Mouse (Mus musculus) liver, embryonic 16.5 days (tissue): ENCODE data around the gene Wwc2. TPM values are rescaled to one million over a fixed set of nuclear protein-coding genes. Genes with fewer than 3 reads are reported as not detected.

Experiments
- ATAC-seq: fragments of 200-750 bp; cut with Nextera tagmentation; 2 replicates; pipeline ENCODE4 v1.8.0; 2017; ENCODE audit warnings: low read depth, mild to moderate bottlenecking, moderate number of reproducible peaks, moderate library complexity
- H3K27ac ChIP-seq: fragments of 300-500 bp; sonication (generic); 2 replicates; pipeline ENCODE4 v1.5.1; 2014; ENCODE audit warnings: mild to moderate bottlenecking, low read length
- H3K27me3 ChIP-seq: fragments of 300-500 bp; sonication (generic); 2 replicates; pipeline ENCODE4 v1.6.1; 2014; ENCODE audit warnings: low read depth, low read length, mixed read lengths; ENCODE audit not compliant: control insufficient read depth, insufficient read depth
- H3K36me3 ChIP-seq: fragments of 300-500 bp; sonication (generic); 2 replicates; pipeline ENCODE4 v1.6.1; 2014; ENCODE audit warnings: mild to moderate bottlenecking; ENCODE audit not compliant: control insufficient read depth, insufficient read depth
- H3K4me1 ChIP-seq: fragments of 300-500 bp; sonication (generic); 2 replicates; pipeline ENCODE4 v1.6.1; 2014; ENCODE audit warnings: low read depth, low read length, mixed read lengths; ENCODE audit not compliant: control insufficient read depth
- H3K4me2 ChIP-seq: fragments of 300-500 bp; sonication (generic); 2 replicates; pipeline ENCODE4 v1.6.1; 2014; ENCODE audit warnings: low read depth, low read length, mixed read lengths
- H3K4me3 ChIP-seq: fragments of 300-500 bp; sonication (generic); 2 replicates; pipeline ENCODE4 v1.5.1; 2014; ENCODE audit warnings: low read depth, mild to moderate bottlenecking, low read length
- H3K9ac ChIP-seq: fragments of 300-500 bp; sonication (generic); 2 replicates; pipeline ENCODE4 v1.6.1; 2014; ENCODE audit warnings: low read depth, low read length
- H3K9me3 ChIP-seq: fragments of 300-500 bp; sonication (generic); replicated peaks from 2 replicates; pipeline ENCODE4 v1.6.1; 2016; ENCODE audit warnings: low read length; ENCODE audit not compliant: control insufficient read depth
- WGBS: fragments of 180-500 bp; shearing (Covaris S2); extraction: QIAGEN DNeasy Blood & Tissue Kit; methylation state at CpG from one replicate; pipeline ENCODE4 v1.1.7; 2014; ENCODE audit not compliant: insufficient replicate concordance; 5-methylcytosine and 5-hydroxymethylcytosine counted together
- polyA plus RNA-seq: library from polyadenylated mRNA; unstranded; fragments of >200 nt; fragmentation: Nextera tagmentation; extraction: Ambion mirVana; gene quantifications from 2 replicates; pipeline ENCODE4 v1.2.1, GENCODE M21; 2015

The Wwc2 gene
- polyA plus RNA-seq, 1 experiment from 2014 or later = 1.2 TPM

- Histone ChIP-seq H3K4me3 (no peak overlapping the region), H3K4me1 (no peaks in the 10 kb centered on the region), H3K9ac (no peak overlapping the region), H3K27me3 (no peaks in the 10 kb centered on the region), H3K27ac (no peak overlapping the region), H3K4me2 (no peak overlapping the region), H3K9me3 (no peaks in the 10 kb centered on the region), H3K36me3 (no peaks in the 10 kb centered on the region)
- 73% methylated on average over 9 of the region's 9 CpGs for WGBS
- no peak for ATAC-seq
Observed at GRCm38 (mm10) chr8:48013281-48013680, 22.6 kb upstream of the Wwc2 start.

GRCm38 (mm10) chr8:48011871-48012270 lies 21.1 kb upstream of the Wwc2 start:
- Histone ChIP-seq H3K4me2 (no peak overlapping the region), H3K27me3 (no peaks in the 10 kb centered on the region), H3K4me1 (no peaks in the 10 kb centered on the region), H3K36me3 (no peaks in the 10 kb centered on the region), H3K9me3 (no peaks in the 10 kb centered on the region), H3K4me3 (no peak overlapping the region), H3K27ac (no peak overlapping the region), H3K9ac (no peak overlapping the region)
- ATAC-seq = no peak
- WGBS = 37% methylated on average over 10 of the region's 10 CpGs

- no peak for ATAC-seq
Observed at GRCm38 (mm10) chr8:48010977-48011376, 20.3 kb upstream of the Wwc2 start.

GRCm38 (mm10) chr8:48009399-48009798 lies 18.7 kb upstream of the Wwc2 start:
- H3K4me1 ChIP-seq = no peaks in the 10 kb centered on the region
- ATAC-seq = no peak
- H3K27me3 ChIP-seq = no peaks in the 10 kb centered on the region
- H3K4me3 ChIP-seq = no peak overlapping the region
- WGBS = 73% methylated on average over 15 of the region's 15 CpGs
- no peak overlapping the region for H3K27ac ChIP-seq
- no peaks in the 10 kb centered on the region for H3K9me3 ChIP-seq
- H3K4me2 ChIP-seq = no peak overlapping the region
- H3K36me3 ChIP-seq = no peaks in the 10 kb centered on the region
- no peak overlapping the region for H3K9ac ChIP-seq

More at GRCm38 (mm10) chr8:48010977-48011376, 20.3 kb upstream of the Wwc2 start:
- no peak overlapping the region for H3K4me3 ChIP-seq
- 78% methylated on average over 14 of the region's 14 CpGs for WGBS
- no peak overlapping the region for H3K27ac ChIP-seq
- no peak overlapping the region for H3K4me2 ChIP-seq
- H3K27me3 ChIP-seq = no peaks in the 10 kb centered on the region
- no peaks in the 10 kb centered on the region for H3K9me3 ChIP-seq
- no peaks in the 10 kb centered on the region for H3K4me1 ChIP-seq
- no peaks in the 10 kb centered on the region for H3K36me3 ChIP-seq
- H3K9ac ChIP-seq = no peak overlapping the region

- Histone ChIP-seq H3K27me3 (no peaks in the 10 kb centered on the region), H3K36me3 (no peaks in the 10 kb centered on the region), H3K27ac (no peak overlapping the region), H3K9me3 (no peaks in the 10 kb centered on the region), H3K4me3 (no peak overlapping the region), H3K4me2 (no peak overlapping the region), H3K4me1 (no peaks in the 10 kb centered on the region), H3K9ac (no peak overlapping the region)
- 63% methylated on average over 8 of the region's 8 CpGs for WGBS
- ATAC-seq = no peak
Observed at GRCm38 (mm10) chr8:48008936-48009335, 18.2 kb upstream of the Wwc2 start.

GRCm38 (mm10) chr8:48006869-48007268 lies 16.1 kb upstream of the Wwc2 start:
- Histone ChIP-seq H3K36me3 (no peaks in the 10 kb centered on the region), H3K9ac (no peak overlapping the region), H3K27ac (no peak overlapping the region), H3K9me3 (no peaks in the 10 kb centered on the region), H3K4me3 (no peak overlapping the region), H3K27me3 (no peaks in the 10 kb centered on the region), H3K4me1 (no peaks in the 10 kb centered on the region), H3K4me2 (no peak overlapping the region)
- 66% methylated on average over 4 of the region's 4 CpGs for WGBS
- no peak for ATAC-seq

GRCm38 (mm10) chr8:48002551-48002950 lies 11.8 kb upstream of the Wwc2 start:
- Histone ChIP-seq H3K4me3 (no peak overlapping the region), H3K9me3 (no peaks in the 10 kb centered on the region), H3K27me3 (no peaks in the 10 kb centered on the region), H3K9ac (no peak overlapping the region), H3K4me2 (no peak overlapping the region), H3K4me1 (no peaks in the 10 kb centered on the region), H3K36me3 (no peaks in the 10 kb centered on the region), H3K27ac (no peak overlapping the region)
- ATAC-seq = no peak
- 76% methylated on average over 8 of the region's 8 CpGs for WGBS

GRCm38 (mm10) chr8:48001395-48001794 lies 10.7 kb upstream of the Wwc2 start:
- Histone ChIP-seq H3K9me3 (no peaks in the 10 kb centered on the region), H3K27me3 (no peaks in the 10 kb centered on the region), H3K27ac (no peak overlapping the region), H3K9ac (no peak overlapping the region), H3K4me2 (no peak overlapping the region), H3K4me3 (no peak overlapping the region), H3K36me3 (no peaks in the 10 kb centered on the region), H3K4me1 (no peaks in the 10 kb centered on the region)
- ATAC-seq = no peak
- 76% methylated on average over 6 of the region's 6 CpGs for WGBS

GRCm38 (mm10) chr8:47996712-47997111 lies 6.0 kb upstream of the Wwc2 start:
- H3K27ac ChIP-seq = no peak overlapping the region
- H3K4me3 ChIP-seq = no peak overlapping the region
- no peaks in the 10 kb centered on the region for H3K9me3 ChIP-seq
- H3K4me2 ChIP-seq = no peak overlapping the region
- H3K9ac ChIP-seq = no peak overlapping the region
- no peaks in the 10 kb centered on the region for H3K36me3 ChIP-seq
- ATAC-seq = no peak
- H3K27me3 ChIP-seq = no peaks in the 10 kb centered on the region
- 43% methylated on average over 1 of the region's 1 CpGs for WGBS
- no peaks in the 10 kb centered on the region for H3K4me1 ChIP-seq
